Mouse (Mus musculus) left cerebral cortex, postnatal 25 days (tissue): ENCODE results near the gene Sgip1. TPM values are rescaled to one million over a fixed set of nuclear protein-coding genes. Genes with fewer than 3 reads are reported as not detected.
A peak's percentile ranks its signal among the peaks of the same experiment; 100 is the strongest.

ENCODE experiments used
- DNase-seq, 2 experiments: peaks; one replicate each; pipeline ENCODE4 v3.0.0; 2022; ENCODE audit warnings: low spot score in 2 of 2, mixed read lengths in 1 of 2
- intact Hi-C: fragments of 180-260 bp; cut with DNase I; formaldehyde crosslinking; loops from one replicate; pipeline ENCODE4 v1.15.1; 2025
- total RNA-seq, 2 experiments: library from RNA; stranded (reverse); gene quantifications; 2 replicates each; pipeline ENCODE4 v1.2.3; 2021

The Sgip1 gene
- total RNA-seq, 2 experiments from 2014 or later, result 293 to 306 TPM

DNA sequence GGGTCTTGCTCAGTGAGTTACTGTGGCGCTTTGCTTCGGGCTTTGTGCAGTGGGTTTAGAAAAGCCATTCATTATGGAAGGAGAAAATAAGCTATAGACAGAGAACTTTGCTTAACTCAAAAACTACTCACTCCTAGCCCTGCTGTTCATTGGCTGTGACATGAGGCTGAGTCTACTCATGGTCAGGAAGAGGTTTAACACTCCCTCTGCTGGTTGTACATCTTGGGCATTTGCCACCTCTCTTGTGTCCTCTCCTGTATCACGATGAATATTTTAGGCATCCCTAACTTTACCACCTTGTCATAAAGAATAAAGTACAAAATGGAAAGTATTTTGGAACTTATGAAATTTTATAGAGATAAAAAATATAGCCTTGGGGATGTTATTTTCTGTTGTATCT is 32.1 kb downstream of the Sgip1 start:
- DNase-seq, result no peak
- intact Hi-C loops, result no loop called here

DNA sequence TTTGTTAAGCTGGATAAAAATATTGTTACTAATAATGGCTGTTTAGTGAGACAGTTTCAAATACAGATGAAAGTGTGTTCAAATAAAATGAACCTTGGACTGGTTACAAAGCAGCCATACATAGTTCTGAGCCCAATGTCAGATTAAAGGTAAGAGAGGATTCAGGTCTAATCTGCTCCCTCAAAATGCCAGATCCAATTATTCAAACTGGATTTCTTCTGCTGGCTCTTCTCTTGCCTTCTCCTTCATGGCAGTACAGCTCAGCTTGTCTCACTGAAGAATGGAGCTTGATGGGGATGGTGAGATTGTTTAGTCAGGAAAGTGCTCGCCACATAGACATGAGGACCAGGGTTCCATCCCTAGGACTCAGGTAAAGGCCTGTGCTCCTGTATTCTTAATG is 32.7 kb downstream of the Sgip1 start:
- intact Hi-C loops, result no loop called here
- DNase-seq, result no peak

- intact Hi-C loops, result no loop called here
Observed at GRCm38 (mm10) chr4:102774549-102774948, 33.5 kb downstream of the Sgip1 start.

GRCm38 (mm10) chr4:102775596-102776270 is 34.6 kb downstream of the Sgip1 start:
- DNase-seq, result no peak
- intact Hi-C loops, result no loop called here

More at GRCm38 (mm10) chr4:102774549-102774948, 33.5 kb downstream of the Sgip1 start:
- no peak for DNase-seq

DNA sequence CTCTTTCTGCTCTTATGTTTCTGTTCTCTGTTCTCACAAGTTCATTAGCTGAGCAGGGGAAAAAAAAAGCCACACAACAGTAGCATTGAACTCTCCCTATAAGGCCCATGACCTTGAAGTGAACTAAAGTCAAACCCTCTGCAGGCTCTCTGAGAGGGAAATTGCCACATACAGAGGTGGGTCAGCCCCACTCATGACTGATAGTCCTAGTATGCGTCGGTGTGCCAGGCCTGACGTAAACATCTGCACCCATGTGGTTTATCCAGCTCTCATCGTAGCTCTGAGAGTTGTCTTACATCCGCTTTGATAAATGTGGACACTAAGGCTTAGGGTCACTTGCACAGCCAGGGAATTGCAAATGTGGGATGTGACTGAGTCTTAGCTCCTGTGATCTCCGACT is 38.8 kb downstream of the Sgip1 start:
- intact Hi-C loops, result no loop called here
- DNase-seq, result no peak

DNA sequence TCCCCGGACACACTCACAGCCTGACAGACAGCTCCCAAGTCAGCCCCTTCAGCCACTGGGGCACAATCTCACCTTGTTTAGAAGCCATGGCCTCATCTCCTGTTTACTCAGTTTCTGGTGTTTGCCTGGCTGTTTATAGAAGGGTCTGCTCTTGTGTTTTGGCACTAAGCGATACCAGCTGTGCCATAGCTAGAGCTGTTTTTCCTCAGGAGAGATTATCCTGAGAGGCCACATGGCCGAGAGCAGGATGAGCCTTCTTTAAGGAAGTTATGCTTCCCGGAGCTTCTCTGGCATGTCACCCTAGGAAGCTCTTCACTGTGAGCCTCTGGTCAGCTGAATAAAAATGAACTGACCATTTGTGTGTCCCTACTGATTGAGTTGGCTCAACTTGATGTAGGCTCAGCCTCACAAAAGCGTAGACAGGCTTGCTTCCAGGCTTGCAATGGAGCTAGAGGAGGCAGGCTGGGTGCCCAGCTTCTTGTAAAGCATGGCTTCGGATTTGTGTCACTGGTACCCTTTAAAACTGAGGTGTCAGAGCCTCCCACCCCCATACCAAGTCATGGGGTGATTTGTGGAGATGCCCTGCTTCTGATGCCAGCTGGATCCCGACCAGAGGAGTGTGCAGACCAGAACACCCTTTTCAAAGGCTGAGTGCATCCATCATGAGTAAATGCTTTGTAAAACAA is 42.1 kb downstream of the Sgip1 start:
- DNase-seq, result peak in 1 of 2 experiments; percentile 59
- intact Hi-C loops, result no loop called here

- intact Hi-C loops, result no loop called here
- DNase-seq, result no peak
Observed at GRCm38 (mm10) chr4:102785158-102785557, 44.1 kb downstream of the Sgip1 start.

DNA sequence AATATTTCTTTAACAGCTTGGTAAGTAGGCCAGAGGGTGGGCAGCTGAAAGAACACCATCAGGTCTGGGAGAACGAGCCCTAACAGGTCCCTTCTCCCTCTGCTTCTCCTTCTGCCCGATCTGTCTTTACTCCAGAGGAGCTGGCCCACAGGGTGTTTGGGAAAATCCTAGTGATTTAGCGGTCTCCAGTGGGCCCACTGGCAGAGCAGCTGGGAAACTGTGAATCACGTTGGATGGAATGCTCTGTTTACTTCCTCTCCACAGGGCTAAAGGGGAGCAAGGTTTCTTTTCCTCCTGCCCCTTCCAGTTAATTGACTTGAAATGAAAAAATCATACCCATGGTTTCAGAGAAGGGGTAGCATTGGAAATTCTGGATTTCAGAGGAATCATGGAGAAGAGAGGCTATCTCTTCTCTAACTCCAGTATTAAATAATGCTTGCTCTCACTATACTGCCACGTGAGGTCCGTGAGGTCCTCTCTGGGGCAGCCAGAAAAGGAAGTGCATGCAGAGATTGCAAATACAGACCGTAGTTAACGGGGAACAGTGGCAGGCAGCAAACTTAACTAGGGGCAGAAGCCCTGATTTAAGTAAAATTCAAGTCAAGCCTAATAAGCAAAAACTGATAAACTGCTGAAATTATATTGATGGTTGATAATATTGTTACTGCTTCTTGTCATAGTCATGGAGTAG is 51.1 kb downstream of the Sgip1 start:
- intact Hi-C loops, result no loop called here
- no peak for DNase-seq

- intact Hi-C loops, result no loop called here
Observed at GRCm38 (mm10) chr4:102801471-102801870, 60.4 kb downstream of the Sgip1 start.

GRCm38 (mm10) chr4:102801936-102802335 is 60.8 kb downstream of the Sgip1 start:
- no peak for DNase-seq
- intact Hi-C loops, result no loop called here

More at GRCm38 (mm10) chr4:102801471-102801870, 60.4 kb downstream of the Sgip1 start:
- no peak for DNase-seq

GRCm38 (mm10) chr4:102804611-102805010 is 63.5 kb downstream of the Sgip1 start:
- intact Hi-C loops, result no loop called here
- no peak for DNase-seq

GRCm38 (mm10) chr4:102806987-102807386 is 65.9 kb downstream of the Sgip1 start:
- no peak for DNase-seq
- intact Hi-C loops, result no loop called here

DNA sequence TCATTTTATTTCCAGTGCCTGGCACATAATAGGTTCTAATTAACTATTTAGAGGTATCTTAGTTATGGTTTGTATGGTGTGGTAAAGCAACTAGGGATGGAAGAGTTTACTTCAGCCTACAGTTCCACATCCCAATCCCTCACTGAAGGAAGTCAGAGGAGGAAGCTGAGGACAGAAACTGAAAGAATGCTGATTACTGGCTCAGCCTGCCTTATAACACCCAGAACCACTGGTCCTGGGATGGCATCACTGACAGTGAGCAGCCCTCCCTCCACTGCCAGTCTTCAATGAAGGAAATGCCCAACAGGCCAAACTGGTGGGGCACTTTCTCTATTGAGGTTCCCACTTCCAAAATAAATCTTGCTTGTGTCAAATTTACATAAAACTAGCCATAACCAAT is 67.2 kb downstream of the Sgip1 start:
- intact Hi-C loops, result no loop called here
- no peak for DNase-seq

DNA sequence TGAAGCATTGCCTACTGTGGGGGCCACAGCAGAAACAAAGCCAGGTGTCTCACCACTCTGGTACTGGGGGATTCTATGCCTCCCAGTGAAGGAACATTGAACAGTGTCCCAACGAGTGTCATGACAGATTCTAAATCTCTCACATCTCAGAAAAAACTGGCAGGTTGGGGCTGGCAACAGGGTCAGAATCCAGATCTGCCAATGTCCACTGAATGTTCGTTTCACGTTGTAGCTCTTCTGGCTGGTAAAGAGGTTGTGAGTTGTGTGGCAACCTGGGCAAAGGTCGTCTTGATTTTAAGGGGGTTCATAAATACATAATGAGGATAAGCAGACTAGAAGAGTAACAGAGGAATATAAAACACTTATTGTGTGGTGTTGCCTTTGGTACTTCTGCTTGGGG is 68.2 kb downstream of the Sgip1 start:
- DNase-seq, result no peak
- intact Hi-C loops, result no loop called here

DNA sequence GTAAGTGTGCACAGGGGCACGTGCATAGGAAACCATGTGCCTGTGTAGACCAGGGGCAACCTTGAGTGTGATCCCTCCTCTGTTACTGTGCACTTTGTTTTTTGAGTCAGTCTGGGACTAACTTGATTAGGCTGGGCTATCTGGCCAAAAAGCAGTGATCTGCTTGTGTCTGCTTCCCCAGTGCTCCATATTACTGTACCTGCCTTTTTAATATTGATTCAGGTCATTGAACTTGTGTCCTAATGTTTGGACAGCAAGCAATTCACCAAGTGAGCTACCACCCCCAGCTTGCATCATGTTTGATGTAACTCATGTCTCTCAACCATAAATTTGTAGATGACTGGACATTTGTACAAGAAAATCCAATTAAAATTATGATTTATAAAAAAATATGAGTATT is 69.2 kb downstream of the Sgip1 start:
- DNase-seq, result no peak
- intact Hi-C loops, result no loop called here

DNA sequence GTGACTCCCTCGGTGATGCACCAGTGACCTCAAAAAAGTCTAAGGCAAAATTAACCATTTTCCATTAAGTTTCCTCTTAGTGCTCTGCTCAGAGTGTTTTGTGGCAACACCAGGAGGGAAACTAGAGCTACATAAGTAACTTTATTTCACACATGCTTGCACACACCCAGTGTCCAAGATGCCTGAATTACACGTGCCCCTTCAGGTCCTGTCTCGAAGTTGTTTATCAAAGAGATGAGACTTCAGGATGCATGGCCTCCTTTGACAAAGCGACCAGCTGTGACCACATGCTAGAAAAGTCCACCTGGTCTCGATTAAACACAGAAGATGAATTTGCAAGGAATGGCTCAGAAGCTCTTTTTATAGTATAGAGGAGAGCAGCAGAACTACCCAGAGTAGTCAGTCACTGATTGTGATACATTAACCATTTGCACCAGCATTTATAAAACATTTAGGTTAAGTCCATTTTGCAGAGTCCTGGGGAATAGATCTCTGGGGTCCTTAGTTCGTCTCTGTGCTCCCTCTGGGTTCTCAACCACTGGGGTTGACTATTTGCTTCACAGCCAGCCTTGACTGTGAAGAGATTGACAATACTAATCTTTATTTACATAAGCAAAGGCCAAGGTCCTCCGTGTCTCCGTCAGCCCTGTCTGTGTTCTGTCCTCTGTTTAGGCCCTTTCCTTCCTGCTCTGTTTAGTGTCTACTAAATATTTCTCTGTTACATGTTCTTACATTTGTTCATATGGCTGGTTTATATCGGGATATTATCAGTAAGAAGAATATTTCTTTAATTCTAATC is 70.1 kb downstream of the Sgip1 start:
- intact Hi-C loops, result no loop called here
- DNase-seq, result no peak

DNA sequence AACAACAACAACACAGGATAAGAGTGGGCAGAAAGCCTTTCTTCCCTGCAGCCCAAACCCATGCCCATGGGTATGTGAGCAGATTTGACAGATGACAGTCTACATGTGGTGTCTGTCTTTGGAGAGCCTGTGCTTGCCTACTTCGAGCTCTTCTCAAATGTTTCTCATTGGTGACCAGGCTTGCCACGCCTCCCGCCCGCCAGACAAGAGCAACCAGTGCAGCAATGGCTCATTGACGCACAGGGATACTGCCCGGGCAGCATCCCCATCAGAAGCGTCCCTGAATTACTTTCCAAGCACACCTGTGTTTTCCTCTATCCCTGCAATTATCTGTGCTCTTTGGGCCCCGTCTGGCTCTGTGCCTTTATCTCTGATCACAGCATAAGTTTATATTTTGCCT is 72.2 kb downstream of the Sgip1 start:
- DNase-seq, result no peak
- intact Hi-C loops, result no loop called here

DNA sequence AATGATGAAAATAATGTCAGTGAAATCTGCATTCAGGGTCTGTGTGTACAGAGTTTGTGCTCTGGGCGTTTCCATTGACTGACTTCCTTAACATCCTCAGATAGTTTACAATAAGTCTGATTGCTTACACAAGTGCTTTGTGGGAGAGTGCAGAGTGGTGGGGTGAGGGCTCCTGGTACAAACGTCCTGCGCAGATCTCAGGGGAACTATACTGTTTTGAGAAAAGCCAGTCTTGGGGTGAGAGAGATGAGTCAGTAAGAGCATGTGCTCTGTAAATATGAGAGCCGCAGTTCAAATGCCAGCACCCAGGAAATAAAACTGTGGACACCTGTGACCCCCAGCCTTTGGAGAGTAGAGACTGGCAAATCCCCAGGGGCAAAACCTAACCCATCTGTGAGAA is 80.7 kb downstream of the Sgip1 start:
- no peak for DNase-seq
- intact Hi-C loops, result no loop called here

- DNase-seq, result no peak
- intact Hi-C loops, result no loop called here
Observed at GRCm38 (mm10) chr4:102824494-102824893, 83.4 kb downstream of the Sgip1 start.

- intact Hi-C loops, result no loop called here
- DNase-seq, result peak in 1 of 2 experiments; percentile 76
Observed at GRCm38 (mm10) chr4:102826159-102826558, 85.1 kb downstream of the Sgip1 start.
